Mouse (Mus musculus): Measurements from ENCODE around the gene Orm3. TPM values are rescaled to one million over a fixed set of nuclear protein-coding genes. Genes with fewer than 3 reads are reported as not detected.

Orm3 gene
- total and polyA plus RNA-seq, 3 experiments: 0.30 TPM; not detected in 2

GRCm38 (mm10) chr4:63307175-63308062 lies 48.5 kb upstream of the Orm3 start (continued):
- TF ChIP-seq CHD2 (IDR thresholded peaks at IDR 0.05; ENCODE audit: low read length) (no peak), BHLHE40 (IDR thresholded peaks at IDR 0.05; ENCODE audit: low read depth, low read length) (no peak), NRF1 (IDR thresholded peaks at IDR 0.05; ENCODE audit: low read depth, low read length) (no peak), HCFC1 (IDR thresholded peaks at IDR 0.05; ENCODE audit: low read depth, low read length) (no peak)

DNA sequence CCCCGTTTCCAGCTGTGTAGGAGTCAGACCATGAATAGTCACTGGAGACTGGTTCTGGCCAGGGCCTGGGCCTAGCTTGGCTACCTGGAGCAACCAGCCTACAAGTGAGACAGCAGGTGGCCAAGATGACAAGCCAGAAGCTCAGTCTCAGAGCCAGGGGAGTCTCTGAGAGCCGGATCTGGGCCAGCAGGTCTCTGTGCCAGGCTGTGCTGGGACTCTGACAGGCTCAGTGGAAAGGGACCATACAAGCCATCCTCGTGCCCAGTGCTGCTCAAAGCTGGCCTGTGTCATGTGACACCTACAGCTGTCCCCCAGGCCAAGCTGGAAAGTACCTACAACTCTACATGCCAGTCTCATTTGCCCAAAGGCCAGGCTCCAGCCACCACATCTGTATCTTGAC lies 47.6 kb upstream of the Orm3 start:
- dilution Hi-C loops (cut with MboI; ENCODE audit: extremely low pct_ligation_motif_present, extremely low pct_unique_long_range_greater_than_20kb, low sequenced_read_pairs): no loop called here

DNA sequence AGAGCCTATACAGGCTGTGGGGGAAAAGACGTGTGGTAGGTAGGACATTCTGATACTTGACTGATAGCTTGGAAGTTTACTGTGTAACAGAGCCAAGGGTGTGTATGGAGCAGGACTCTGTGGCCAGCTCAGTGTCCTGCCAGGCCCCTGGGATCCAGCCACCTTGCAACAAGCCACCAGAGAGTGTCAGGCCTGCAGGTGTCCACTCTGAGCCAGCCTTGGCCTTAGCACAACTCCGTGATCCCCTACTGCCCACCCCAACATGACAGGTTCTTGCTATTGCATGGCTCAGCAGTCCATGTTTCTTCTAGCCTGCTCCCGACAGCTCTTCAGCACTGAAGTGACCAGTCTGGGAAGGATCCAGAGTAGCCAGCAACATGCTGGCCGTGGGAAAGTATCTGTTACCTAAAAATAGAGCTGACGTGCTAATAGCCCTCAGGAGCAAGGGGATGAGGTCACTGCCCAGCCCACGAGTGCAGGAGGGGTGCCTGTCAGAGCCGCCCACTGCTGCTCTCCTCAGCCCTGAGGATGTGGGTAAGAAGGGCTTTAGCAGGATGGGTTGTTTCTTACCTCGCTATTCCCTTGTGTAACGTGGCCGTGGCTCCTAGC lies 45.6 kb upstream of the Orm3 start:
- Histone ChIP-seq H3K4me2 (ENCODE audit: insufficient read depth, low read depth, poor library complexity, severe bottlenecking) (no peak overlapping the region), H3K4me3 (replicated peaks in 1 of 3; ENCODE audit: low read depth in 2 of 3, low read length in 2 of 3, poor library complexity in 1 of 3) (no peak overlapping the region), H3K9ac (ENCODE audit: insufficient read depth, low read depth) (no peak overlapping the region), H3K36me3 (replicated peaks in 1 of 2; ENCODE audit: control insufficient read depth in 1 of 2, insufficient read depth in 1 of 2, low read length in 1 of 2) (no peaks in the 10 kb centered on the region), H3K79me2 (replicated peaks; ENCODE audit: control insufficient read depth, extremely low read depth, insufficient read depth, poor library complexity, severe bottlenecking) (no peaks in the 10 kb centered on the region), H3K9me3 (replicated peaks; ENCODE audit: low read length) (no peaks in the 10 kb centered on the region), H3K4me1 (ENCODE audit: control insufficient read depth in 1 of 2, insufficient read depth in 2 of 2) (peaks cover 0 to 4% of the 10 kb centered on the region in 2 experiments; a peak in 1 of 4 replicates), H3K27ac (ENCODE audit: insufficient read depth, low read depth) (no peak overlapping the region), H3K27me3 (replicated peaks) (peaks cover 93% of the 10 kb centered on the region)
- no peak for TF ChIP-seq MAZ (IDR thresholded peaks at IDR 0.05; ENCODE audit: low read depth, low read length)
- no peak for TF ChIP-seq CTCF (conservative IDR thresholded peaks at IDR 0.05 in 1 of 2, IDR thresholded peaks at IDR 0.05 in 1 of 2; ENCODE audit: low read depth in 2 of 2, low read length in 2 of 2)
- no peak for TF ChIP-seq SIN3A (IDR thresholded peaks at IDR 0.05; ENCODE audit: low read length)
- no peak for TF ChIP-seq EP300 (IDR thresholded peaks at IDR 0.05; ENCODE audit: low read length)
- dilution Hi-C loops (cut with MboI; ENCODE audit: extremely low pct_ligation_motif_present, extremely low pct_unique_long_range_greater_than_20kb, low sequenced_read_pairs) (no loop called here), in situ Hi-C loops (cut with MboI; ENCODE audit: low pct_ligation_motif_present, low pct_unique_long_range_greater_than_20kb, low sequenced_read_pairs) (loop anchor here (5.0 kb wide), 1 partner anchor 93 kb away; no protein-coding TSS in a partner anchor)
- no peak for DNase-seq (ENCODE audit: extremely low read depth)

More for the DNA sequence above, 47.6 kb upstream of the Orm3 start:
- Histone ChIP-seq H3K9ac (ENCODE audit: insufficient read depth, low read depth) (no peak overlapping the region), H3K4me1 (ENCODE audit: control insufficient read depth in 1 of 2, insufficient read depth in 2 of 2) (peaks cover 0 to 4% of the 10 kb centered on the region in 2 experiments; a peak in 1 of 4 replicates), H3K4me3 (replicated peaks in 1 of 3; ENCODE audit: low read depth in 2 of 3, low read length in 2 of 3, poor library complexity in 1 of 3) (no peak overlapping the region), H3K27me3 (replicated peaks) (peaks cover 93% of the 10 kb centered on the region), H3K27ac (ENCODE audit: insufficient read depth, low read depth) (no peak overlapping the region), H3K36me3 (replicated peaks in 1 of 2; ENCODE audit: control insufficient read depth in 1 of 2, insufficient read depth in 1 of 2, low read length in 1 of 2) (no peaks in the 10 kb centered on the region), H3K4me2 (ENCODE audit: insufficient read depth, low read depth, poor library complexity, severe bottlenecking) (no peak overlapping the region), H3K79me2 (replicated peaks; ENCODE audit: control insufficient read depth, extremely low read depth, insufficient read depth, poor library complexity, severe bottlenecking) (no peaks in the 10 kb centered on the region), H3K9me3 (replicated peaks; ENCODE audit: low read length) (no peaks in the 10 kb centered on the region)
- DNase-seq (ENCODE audit: extremely low read depth): no peak
- TF ChIP-seq JUN (IDR thresholded peaks at IDR 0.05; ENCODE audit: insufficient read depth, low read depth, low read length) (no peak), TCF12 (IDR thresholded peaks at IDR 0.05; ENCODE audit: low read depth, low read length) (no peak), NRF1 (IDR thresholded peaks at IDR 0.05; ENCODE audit: low read depth, low read length) (no peak), ZMIZ1 (IDR thresholded peaks at IDR 0.05; ENCODE audit: low read depth, low read length) (no peak), EP300 (IDR thresholded peaks at IDR 0.05; ENCODE audit: low read length) (no peak), ZC3H11A (IDR thresholded peaks at IDR 0.05; ENCODE audit: low read depth, low read length) (no peak), HCFC1 (IDR thresholded peaks at IDR 0.05; ENCODE audit: low read depth, low read length) (no peak), USF1 (IDR thresholded peaks at IDR 0.05; ENCODE audit: low read depth, low read length) (no peak), POLR2A (IDR thresholded peaks at IDR 0.05; ENCODE audit: low read depth, low read length) (no peak), JUND (conservative IDR thresholded peaks at IDR 0.05; ENCODE audit: low read depth, low read length) (no peak), MYC (IDR thresholded peaks at IDR 0.05; ENCODE audit: low read depth, low read length) (no peak), NELFE (IDR thresholded peaks at IDR 0.05; ENCODE audit: low read depth, low read length) (no peak), SMC3 (IDR thresholded peaks at IDR 0.05; ENCODE audit: low read depth, low read length) (no peak), MAZ (IDR thresholded peaks at IDR 0.05; ENCODE audit: low read depth, low read length) (no peak), ETS1 (conservative IDR thresholded peaks at IDR 0.05; ENCODE audit: low read depth, low read length) (no peak)
- in situ Hi-C loops (cut with MboI; ENCODE audit: low pct_ligation_motif_present, low pct_unique_long_range_greater_than_20kb, low sequenced_read_pairs): no loop called here

Measured in CH12.LX (cell line).